Mouse (Mus musculus): ENCODE data around the gene Pcbp4.

Pcbp4 gene

GRCm38 (mm10) chr9:106447348-106447747 lies 5.7 kb upstream of the Pcbp4 start, which contains the start of the genes Abhd14b and Abhd14a:
Gene Abhd14b, plus strand, starts transcription at chr9:106447459.
Gene Abhd14a, minus strand, starts transcription at chr9:106447678.
- DNase-seq: peak; percentile 80

- DNase-seq: no peak
Observed at GRCm38 (mm10) chr9:106447951-106448350, 5.1 kb upstream of the Pcbp4 start.

- peak; percentile 75 for DNase-seq
Observed at GRCm38 (mm10) chr9:106448498-106449031, 4.5 kb upstream of the Pcbp4 start.

- DNase-seq: no peak
Observed at GRCm38 (mm10) chr9:106449947-106450346, 3.1 kb upstream of the Pcbp4 start.

GRCm38 (mm10) chr9:106450661-106451060 lies 2.4 kb upstream of the Pcbp4 start:
- DNase-seq: no peak

- no peak for DNase-seq
Observed at GRCm38 (mm10) chr9:106451298-106451697, 1.8 kb upstream of the Pcbp4 start.

- DNase-seq: no peak
Observed at GRCm38 (mm10) chr9:106451899-106452298, 1.2 kb upstream of the Pcbp4 start.

- no peak for DNase-seq
Observed at GRCm38 (mm10) chr9:106452351-106452750, 740 bp upstream of the Pcbp4 start.

GRCm38 (mm10) chr9:106452821-106453220 lies 270 bp upstream of the Pcbp4 start:
- DNase-seq: peak; percentile 31

- no peak for DNase-seq
Observed at GRCm38 (mm10) chr9:106454071-106454761, 1.1 kb downstream of the Pcbp4 start.

- no peak for DNase-seq
Observed at GRCm38 (mm10) chr9:106454888-106455681, 2.0 kb downstream of the Pcbp4 start.

- no peak for DNase-seq
Observed at GRCm38 (mm10) chr9:106456325-106457162, 3.5 kb downstream of the Pcbp4 start.

GRCm38 (mm10) chr9:106457163-106457559 lies 4.1 kb downstream of the Pcbp4 start:
- DNase-seq: no peak

- DNase-seq: no peak
Observed at GRCm38 (mm10) chr9:106457920-106458319, 4.8 kb downstream of the Pcbp4 start.

GRCm38 (mm10) chr9:106459946-106460345 lies 6.9 kb downstream of the Pcbp4 start:
- no peak for DNase-seq

- DNase-seq: no peak
Observed at GRCm38 (mm10) chr9:106460401-106461025, 7.4 kb downstream of the Pcbp4 start.

- no peak for DNase-seq
Observed at GRCm38 (mm10) chr9:106461026-106461415, 7.9 kb downstream of the Pcbp4 start.

- DNase-seq: no peak
Observed at GRCm38 (mm10) chr9:106461641-106462429, 8.7 kb downstream of the Pcbp4 start.

- no peak for DNase-seq
Observed at GRCm38 (mm10) chr9:106462430-106462800, 9.3 kb downstream of the Pcbp4 start.

GRCm38 (mm10) chr9:106463122-106464063 lies 10.3 kb downstream of the Pcbp4 start:
- no peak for DNase-seq

Measured in thymus, postnatal 14 days (tissue).